Mouse (Mus musculus) hindbrain, embryonic 14.5 days (tissue): ENCODE measurements around the gene B4galt3. TPM values are rescaled to one million over a fixed set of nuclear protein-coding genes. Genes with fewer than 3 reads are reported as not detected.
A peak's percentile ranks its signal among the peaks of the same experiment; 100 is the strongest.

Experiments used
- ATAC-seq: fragments of 200-750 bp; cut with Nextera tagmentation; 2 replicates; pipeline ENCODE4 v1.8.0; 2017; ENCODE audit warnings: moderate number of reproducible peaks, mild to moderate bottlenecking, moderate TSS enrichment, moderate library complexity; ENCODE audit not compliant: low FRiP score
- DNase-seq: peaks from one replicate; pipeline ENCODE4 v3.0.0-alpha.2; 2015; ENCODE audit warnings: low spot score
- H3K27ac ChIP-seq: fragments of 300-500 bp; sonication (generic); 2 replicates; pipeline ENCODE4 v1.5.1; 2014; ENCODE audit warnings: mild to moderate bottlenecking, moderate library complexity
- H3K27me3 ChIP-seq: fragments of 300-500 bp; sonication (generic); 2 replicates; pipeline ENCODE4 v1.6.1; 2014; ENCODE audit warnings: mild to moderate bottlenecking, low read length, mixed read lengths; ENCODE audit not compliant: control insufficient read depth, insufficient read depth
- H3K36me3 ChIP-seq: fragments of 300-500 bp; sonication (generic); replicated peaks from 2 replicates; pipeline ENCODE4 v1.6.1; 2014; ENCODE audit not compliant: control insufficient read depth, insufficient read depth
- H3K4me1 ChIP-seq: fragments of 300-500 bp; sonication (generic); replicated peaks from 2 replicates; pipeline ENCODE4 v1.6.1; 2014; ENCODE audit warnings: antibody characterized with exemption, low read length, mixed read lengths; ENCODE audit not compliant: control insufficient read depth, insufficient read depth
- H3K4me2 ChIP-seq: fragments of 300-500 bp; sonication (generic); replicated peaks from 2 replicates; pipeline ENCODE4 v1.6.1; 2014; ENCODE audit warnings: mild to moderate bottlenecking, moderate library complexity
- H3K4me3 ChIP-seq: fragments of 300-500 bp; sonication (generic); replicated peaks from 2 replicates; pipeline ENCODE4 v1.5.1; 2014; ENCODE audit warnings: mild to moderate bottlenecking, low read length
- H3K9ac ChIP-seq: fragments of 300-500 bp; sonication (generic); 2 replicates; pipeline ENCODE4 v1.6.1; 2014
- H3K9me3 ChIP-seq: fragments of 300-500 bp; sonication (generic); 2 replicates; pipeline ENCODE4 v1.6.1; 2016; ENCODE audit warnings: low read length; ENCODE audit not compliant: control insufficient read depth
- WGBS: fragments of 180-500 bp; shearing (Covaris S2); extraction: QIAGEN DNeasy Blood & Tissue Kit; methylation state at CpG from one replicate; pipeline ENCODE4 v1.1.7; 2014; 5-methylcytosine and 5-hydroxymethylcytosine counted together
- polyA plus RNA-seq: library from polyadenylated mRNA; unstranded; fragments of >200 nt; fragmentation: Nextera tagmentation; extraction: Ambion mirVana; gene quantifications from 2 replicates; pipeline ENCODE4 v1.2.1, GENCODE M21; 2014

The B4galt3 gene
- polyA plus RNA-seq, 1 experiment from 2014 or later = 88.6 TPM

- H3K4me2 ChIP-seq = peak overlapping the region; percentile 71; the same call in 1 of the 2 replicates
- no peaks in the 10 kb centered on the region for H3K27me3 ChIP-seq
- DNase-seq (no peak), ATAC-seq (no peak)
- H3K4me3 ChIP-seq = no peak overlapping the region
- peaks cover 18% of the 10 kb centered on the region for H3K36me3 ChIP-seq
- WGBS = 28% methylated on average over 3 of the region's 3 CpGs
- no peaks in the 10 kb centered on the region for H3K9me3 ChIP-seq
- peaks cover 42% of the 10 kb centered on the region for H3K4me1 ChIP-seq
- no peak overlapping the region for H3K9ac ChIP-seq
- H3K27ac ChIP-seq = 0 out of 2 replicates have a peak overlapping the region, but pooled peaks have one; percentile 81
Measured at GRCm38 (mm10) chr1:171248386-171249226, 21.5 kb upstream of the B4galt3 start.

- H3K27ac ChIP-seq = peak within 1 kb of the TSS; percentile 12
- ATAC-seq (no peak), DNase-seq (no peak)
- H3K9ac ChIP-seq = peak within 1 kb of the TSS; percentile 54
- peaks cover 42% of the 10 kb centered on the region for H3K4me1 ChIP-seq
- peak within 1 kb of the TSS; percentile 49 for H3K4me2 ChIP-seq
- WGBS = 19% methylated on average over 5 of the region's 5 CpGs
- H3K9me3 ChIP-seq = no peaks in the 10 kb centered on the region
- H3K36me3 ChIP-seq = 0 out of 2 replicates have a peak, but pooled peaks cover 7% of the 10 kb centered on the region
- H3K27me3 ChIP-seq = no peaks in the 10 kb centered on the region
- peak within 1 kb of the TSS; percentile 25 for H3K4me3 ChIP-seq
Measured at GRCm38 (mm10) chr1:171249913-171250600, 20.1 kb upstream of the B4galt3 start, which contains the start of gene Adamts4. TSS of gene Adamts4 (plus strand) at chr1:171250421.

- no peaks in the 10 kb centered on the region for H3K36me3 ChIP-seq
- peak within 1 kb of the TSS; percentile 29 for H3K27ac ChIP-seq
- H3K4me2 ChIP-seq = peak within 1 kb of the TSS; percentile 49
- H3K4me1 ChIP-seq = peaks cover 38% of the 10 kb centered on the region
- H3K4me3 ChIP-seq = peak within 1 kb of the TSS; percentile 25
- peak within 1 kb of the TSS; percentile 54 for H3K9ac ChIP-seq
- DNase-seq (no peak), ATAC-seq (no peak)
- H3K27me3 ChIP-seq = no peaks in the 10 kb centered on the region
- no peaks in the 10 kb centered on the region for H3K9me3 ChIP-seq
- 7% methylated on average over 26 of the region's 26 CpGs for whole genome bisulfite sequencing
Measured at GRCm38 (mm10) chr1:171250680-171251593, 19.2 kb upstream of the B4galt3 start, which contains the start of gene Ndufs2. TSS of gene Ndufs2 (minus strand) at chr1:171251388.

- H3K4me3 ChIP-seq = peak overlapping the region; percentile 25
- H3K27ac ChIP-seq = 0 out of 2 replicates have a peak overlapping the region, but pooled peaks have one; percentile 29
- DNase-seq = no peak
- H3K27me3 ChIP-seq = no peaks in the 10 kb centered on the region
- no peaks in the 10 kb centered on the region for H3K9me3 ChIP-seq
- H3K9ac ChIP-seq = peak overlapping the region; percentile 21
- WGBS = 4% methylated on average over 13 of the region's 13 CpGs
- H3K4me1 ChIP-seq = peaks cover 34% of the 10 kb centered on the region
- ATAC-seq = no peak
- peak overlapping the region; percentile 49 for H3K4me2 ChIP-seq
- H3K36me3 ChIP-seq = no peaks in the 10 kb centered on the region
Measured at GRCm38 (mm10) chr1:171251594-171252324, 18.4 kb upstream of the B4galt3 start.

- DNase-seq (no peak), ATAC-seq (no peak)
- 48% methylated on average over 17 of the region's 17 CpGs for WGBS
- 0 out of 2 replicates have a peak overlapping the region, but pooled peaks have one; percentile 29 for H3K27ac ChIP-seq
- peak overlapping the region; percentile 49 for H3K4me2 ChIP-seq
- H3K36me3 ChIP-seq = no peaks in the 10 kb centered on the region
- H3K27me3 ChIP-seq = no peaks in the 10 kb centered on the region
- H3K4me3 ChIP-seq = 0 out of 2 replicates have a peak overlapping the region, but pooled peaks have one; percentile 5
- H3K9ac ChIP-seq = peak overlapping the region; percentile 21; the same call in 1 of the 2 replicates
- H3K4me1 ChIP-seq = peaks cover 34% of the 10 kb centered on the region
- no peaks in the 10 kb centered on the region for H3K9me3 ChIP-seq
Measured at GRCm38 (mm10) chr1:171252415-171252814, 17.7 kb upstream of the B4galt3 start.

- Histone ChIP-seq H3K36me3 (no peaks in the 10 kb centered on the region), H3K9me3 (no peaks in the 10 kb centered on the region), H3K4me3 (no peak overlapping the region), H3K4me1 (peaks cover 13% of the 10 kb centered on the region), H3K27me3 (no peaks in the 10 kb centered on the region), H3K27ac (no peak overlapping the region), H3K9ac (no peak overlapping the region), H3K4me2 (no peak overlapping the region)
- WGBS = 89% methylated on average over 24 of the region's 24 CpGs
- ATAC-seq (no peak), DNase-seq (no peak)
Measured at GRCm38 (mm10) chr1:171256095-171256818, 13.9 kb upstream of the B4galt3 start.

GRCm38 (mm10) chr1:171256937-171257548 lies 13.1 kb upstream of the B4galt3 start:
- ATAC-seq (no peak), DNase-seq (peak; percentile 76)
- H3K36me3 ChIP-seq = no peaks in the 10 kb centered on the region
- H3K27ac ChIP-seq = no peak overlapping the region
- no peak overlapping the region for H3K4me2 ChIP-seq
- H3K9ac ChIP-seq = no peak overlapping the region
- no peaks in the 10 kb centered on the region for H3K27me3 ChIP-seq
- no peak overlapping the region for H3K4me3 ChIP-seq
- H3K9me3 ChIP-seq = no peaks in the 10 kb centered on the region
- 72% methylated on average over 15 of the region's 15 CpGs for WGBS
- H3K4me1 ChIP-seq = peaks cover 8% of the 10 kb centered on the region
